Mouse (Mus musculus): ENCODE measurements around the gene Prrt2. TPM values are rescaled to one million over a fixed set of nuclear protein-coding genes. Genes with fewer than 3 reads are reported as not detected.
A peak's percentile ranks its signal among the peaks of the same experiment; 100 is the strongest.

Prrt2 gene
- polyA plus RNA-seq, 1 experiment from 2014 or later: 13.7 TPM

DNA sequence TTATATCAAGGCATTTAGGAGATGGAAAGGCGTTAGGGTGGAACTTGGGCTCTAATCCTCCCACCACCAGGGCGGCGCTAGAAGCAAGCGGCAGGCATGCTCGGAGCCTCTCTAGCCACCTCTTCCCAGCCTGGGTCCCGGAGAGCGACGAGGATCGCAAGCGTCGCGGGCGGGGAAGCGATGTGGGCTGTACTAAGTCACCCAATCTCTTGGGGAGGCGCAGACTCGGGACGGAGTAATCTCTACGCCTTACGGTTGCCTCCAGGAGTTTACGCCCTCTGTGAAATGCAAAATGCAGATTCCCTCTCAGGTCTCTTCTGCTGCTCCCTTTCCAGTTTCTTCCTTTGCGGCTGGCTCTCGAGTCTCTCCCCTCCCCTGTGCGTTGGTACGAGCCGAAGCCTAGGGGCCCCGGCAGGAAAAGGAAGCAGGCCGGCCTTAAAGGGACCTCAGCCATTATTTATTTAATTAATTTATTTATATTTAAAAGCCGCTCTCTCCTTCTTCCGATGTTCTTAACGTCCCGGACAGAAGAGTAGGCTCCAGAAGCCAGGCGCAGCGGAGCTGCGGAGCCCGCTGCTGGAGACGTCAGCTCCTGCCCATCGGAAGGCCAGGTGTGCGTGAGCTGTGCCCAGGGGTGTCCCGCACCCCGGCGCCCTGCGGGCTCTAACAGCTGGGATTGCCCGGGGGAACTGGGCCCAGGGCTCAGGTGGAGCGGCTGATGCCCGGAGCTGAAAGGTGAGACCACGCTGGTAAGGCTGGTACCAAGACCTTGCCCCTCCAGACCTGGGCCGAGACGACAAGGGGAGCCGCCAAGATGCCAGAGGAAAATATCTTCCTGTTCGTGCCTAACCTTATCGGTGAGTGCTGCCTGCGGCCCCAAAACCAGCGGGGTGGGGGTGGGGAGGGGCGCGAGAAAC lies 44.8 kb downstream of the Prrt2 start, which contains the start of gene Cdiptos:
Gene Cdiptos (minus strand): TSS at position 149 of the 917 bp plus-strand sequence.
- Histone ChIP-seq H3K27ac (ENCODE audit: low read depth, low read length) (peak within 1 kb of the TSS; percentile 97), H3K27me3 (replicated peaks; ENCODE audit: control insufficient read depth, insufficient read depth, low read length) (no peaks in the 10 kb centered on the region), H3K4me1 (ENCODE audit: control insufficient read depth, insufficient read depth, low read length) (peaks cover 7% of the 10 kb centered on the region), H3K4me2 (ENCODE audit: low read length) (peak within 1 kb of the TSS; percentile 57), H3K4me3 (ENCODE audit: low read depth, low read length) (peak within 1 kb of the TSS; percentile 100), H3K9ac (ENCODE audit: low read length) (peak within 1 kb of the TSS; percentile 98), H3K9me3 (replicated peaks; ENCODE audit: control insufficient read depth, low read length) (no peaks in the 10 kb centered on the region), H3K36me3 (ENCODE audit: control insufficient read depth, insufficient read depth, low read length) (peaks cover 28% of the 10 kb centered on the region)
- under 1% methylated on average over 55 of the region's 55 CpGs for WGBS
- DNase-seq (ENCODE audit: low spot score) (peak; percentile 98), ATAC-seq (peak; percentile 97)

DNA sequence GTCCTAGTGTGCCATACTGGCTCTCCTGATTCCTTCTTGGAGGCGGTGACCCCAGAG lies 45.3 kb downstream of the Prrt2 start, which contains the start of gene Cdipt:
Gene Cdipt (plus strand): TSS at position 22 of the 57 bp plus-strand sequence.
- Histone ChIP-seq H3K27ac (ENCODE audit: low read depth, low read length) (peak within 1 kb of the TSS; percentile 97), H3K9ac (ENCODE audit: low read length) (peak within 1 kb of the TSS; percentile 98)
- 0% methylated on average over 1 of the region's 1 CpGs for WGBS

DNA sequence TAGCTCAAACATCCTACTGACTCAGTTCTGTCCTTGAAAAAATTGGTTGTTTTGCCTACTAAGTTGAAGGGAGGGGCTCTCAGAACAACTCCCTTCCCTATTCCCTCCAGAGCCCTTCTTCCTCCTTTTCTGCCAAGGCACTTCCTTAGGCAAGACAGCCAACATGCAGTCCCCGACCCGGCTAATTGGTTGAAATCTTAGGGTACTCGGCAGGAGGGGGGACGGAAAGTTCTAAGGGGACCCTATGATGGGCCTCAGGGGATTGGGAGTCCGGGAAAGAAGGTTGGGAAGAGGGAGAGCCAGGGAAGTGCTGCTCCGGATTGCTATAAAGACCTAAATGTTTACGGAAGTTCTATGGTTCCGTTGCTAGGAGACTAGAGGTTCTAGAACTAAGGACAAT lies 45.5 kb downstream of the Prrt2 start:
- 13% methylated on average over 8 of the region's 8 CpGs for WGBS
- peaks cover 7% of the 10 kb centered on the region for H3K4me1 ChIP-seq (ENCODE audit: control insufficient read depth, insufficient read depth, low read length)
- DNase-seq (ENCODE audit: low spot score) (no peak), ATAC-seq (no peak)
- H3K4me3 ChIP-seq (ENCODE audit: low read depth, low read length): peak overlapping the region; percentile 100; the same call in 1 of the 2 replicates
- peak overlapping the region; percentile 57; the same call in 1 of the 2 replicates for H3K4me2 ChIP-seq (ENCODE audit: low read length)
- no peak overlapping the region for H3K27ac ChIP-seq (ENCODE audit: low read depth, low read length)
- H3K36me3 ChIP-seq (ENCODE audit: control insufficient read depth, insufficient read depth, low read length): peaks cover 30% of the 10 kb centered on the region
- no peaks in the 10 kb centered on the region for H3K9me3 ChIP-seq (replicated peaks; ENCODE audit: control insufficient read depth, low read length)
- H3K27me3 ChIP-seq (replicated peaks; ENCODE audit: control insufficient read depth, insufficient read depth, low read length): no peaks in the 10 kb centered on the region
- H3K9ac ChIP-seq (ENCODE audit: low read length): 0 out of 2 replicates have a peak overlapping the region, but pooled peaks have one; percentile 26

More for the DNA sequence above, 45.3 kb downstream of the Prrt2 start, which contains the start of gene Cdipt:
- no peaks in the 10 kb centered on the region for H3K27me3 ChIP-seq (replicated peaks; ENCODE audit: control insufficient read depth, insufficient read depth, low read length)
- H3K4me1 ChIP-seq (ENCODE audit: control insufficient read depth, insufficient read depth, low read length): peaks cover 7% of the 10 kb centered on the region
- ATAC-seq (no peak), DNase-seq (ENCODE audit: low spot score) (no peak)
- H3K4me3 ChIP-seq (ENCODE audit: low read depth, low read length): peak within 1 kb of the TSS; percentile 100
- H3K4me2 ChIP-seq (ENCODE audit: low read length): peak within 1 kb of the TSS; percentile 57
- H3K36me3 ChIP-seq (ENCODE audit: control insufficient read depth, insufficient read depth, low read length): peaks cover 30% of the 10 kb centered on the region
- no peaks in the 10 kb centered on the region for H3K9me3 ChIP-seq (replicated peaks; ENCODE audit: control insufficient read depth, low read length)

Small RNAs within 50 kb of the gene (microRNA-seq; reads per million reads assigned to microRNA genes)
- gene Gm44343: not detected

Other genes starting within 250 kb of the Prrt2 start
- gene Ypel3, start 244.3 kb downstream of the Prrt2 start, polyA plus RNA-seq (2014; fragmentation: Nextera tagmentation; extraction: Ambion mirVana): 206 and 230 TPM in 2 replicates
- gene Tbx6, start 239.7 kb downstream of the Prrt2 start, polyA plus RNA-seq (2014; fragmentation: Nextera tagmentation; extraction: Ambion mirVana): 0.42 and 0.47 TPM in 2 replicates
- gene Ppp4c, start 228.7 kb downstream of the Prrt2 start, polyA plus RNA-seq (2014; fragmentation: Nextera tagmentation; extraction: Ambion mirVana): 231 and 256 TPM in 2 replicates
- 31.3 and 37.4 TPM in 2 replicates for gene Fam57b, start 223.5 kb downstream of the Prrt2 start, polyA plus RNA-seq (2014; fragmentation: Nextera tagmentation; extraction: Ambion mirVana)
- gene 4930451I11Rik, start 189.6 kb downstream of the Prrt2 start, polyA plus RNA-seq (2014; fragmentation: Nextera tagmentation; extraction: Ambion mirVana): not detected in 2 replicates
- 4.9 and 6.7 TPM in 2 replicates for gene Doc2a, start 173.8 kb downstream of the Prrt2 start, polyA plus RNA-seq (2014; fragmentation: Nextera tagmentation; extraction: Ambion mirVana)
- 12.0 and 13.7 TPM in 2 replicates for gene Hirip3, start 159.2 kb downstream of the Prrt2 start, polyA plus RNA-seq (2014; fragmentation: Nextera tagmentation; extraction: Ambion mirVana)
- 91.3 and 104 TPM in 2 replicates for gene Ino80e, start 158.8 kb downstream of the Prrt2 start, polyA plus RNA-seq (2014; fragmentation: Nextera tagmentation; extraction: Ambion mirVana)
- 25.9 and 31.0 TPM in 2 replicates for gene Taok2, start 136.5 kb downstream of the Prrt2 start, polyA plus RNA-seq (2014; fragmentation: Nextera tagmentation; extraction: Ambion mirVana)
- gene Tmem219, start 98.3 kb downstream of the Prrt2 start, polyA plus RNA-seq (2014; fragmentation: Nextera tagmentation; extraction: Ambion mirVana): 34.3 and 44.9 TPM in 2 replicates
- 69.3 and 89.2 TPM in 2 replicates for gene Kctd13, start 92.3 kb downstream of the Prrt2 start, polyA plus RNA-seq (2014; fragmentation: Nextera tagmentation; extraction: Ambion mirVana)
- 4.4 and 6.0 TPM in 2 replicates for gene Asphd1, start 71.6 kb downstream of the Prrt2 start, polyA plus RNA-seq (2014; fragmentation: Nextera tagmentation; extraction: Ambion mirVana)
- 33.8 and 34.6 TPM in 2 replicates for gene Sez6l2, start 70.6 kb downstream of the Prrt2 start, polyA plus RNA-seq (2014; fragmentation: Nextera tagmentation; extraction: Ambion mirVana)
- 92.4 and 96.0 TPM in 2 replicates for gene Cdipt, start 45.3 kb downstream of the Prrt2 start, polyA plus RNA-seq (2014; fragmentation: Nextera tagmentation; extraction: Ambion mirVana)
- gene Cdiptos, start 45.1 kb downstream of the Prrt2 start, polyA plus RNA-seq (2014; fragmentation: Nextera tagmentation; extraction: Ambion mirVana): 0.51 and 1.0 TPM in 2 replicates
- 1.8 and 2.7 TPM in 2 replicates for gene Mvp, start 6.6 kb downstream of the Prrt2 start, polyA plus RNA-seq (2014; fragmentation: Nextera tagmentation; extraction: Ambion mirVana)
- 0.34 and 0.74 TPM in 2 replicates for gene Pagr1b, start 4.7 kb downstream of the Prrt2 start, polyA plus RNA-seq (2014; fragmentation: Nextera tagmentation; extraction: Ambion mirVana)
- 22.3 and 25.1 TPM in 2 replicates for gene Pagr1a, start 3.9 kb downstream of the Prrt2 start, polyA plus RNA-seq (2014; fragmentation: Nextera tagmentation; extraction: Ambion mirVana)
- gene Gm42742, start 114 bp downstream of the Prrt2 start, polyA plus RNA-seq (2014; fragmentation: Nextera tagmentation; extraction: Ambion mirVana): 65.0 and 68.5 TPM in 2 replicates
- gene Maz, start 5.8 kb upstream of the Prrt2 start, polyA plus RNA-seq (2014; fragmentation: Nextera tagmentation; extraction: Ambion mirVana): 53.1 and 54.1 TPM in 2 replicates
- 75.9 and 91.8 TPM in 2 replicates for gene Kif22, start 21.3 kb upstream of the Prrt2 start, polyA plus RNA-seq (2014; fragmentation: Nextera tagmentation; extraction: Ambion mirVana)
- gene Zg16, start 66.1 kb upstream of the Prrt2 start, polyA plus RNA-seq (2014; fragmentation: Nextera tagmentation; extraction: Ambion mirVana): not detected in 2 replicates
- gene AI467606, start 70.1 kb upstream of the Prrt2 start, polyA plus RNA-seq (2014; fragmentation: Nextera tagmentation; extraction: Ambion mirVana): 1.5 and 2.2 TPM in 2 replicates
- 0.66 and 0.91 TPM in 2 replicates for gene Qprt, start 101.0 kb upstream of the Prrt2 start, polyA plus RNA-seq (2014; fragmentation: Nextera tagmentation; extraction: Ambion mirVana)
- gene Spn, start 116.6 kb upstream of the Prrt2 start, polyA plus RNA-seq (2014; fragmentation: Nextera tagmentation; extraction: Ambion mirVana): not detected in 2 replicates
- gene Cd2bp2, start 174.8 kb upstream of the Prrt2 start, polyA plus RNA-seq (2014; fragmentation: Nextera tagmentation; extraction: Ambion mirVana): 73.6 and 78.6 TPM in 2 replicates
- 13.6 and 13.7 TPM in 2 replicates for gene Tbc1d10b, start 187.3 kb upstream of the Prrt2 start, polyA plus RNA-seq (2014; fragmentation: Nextera tagmentation; extraction: Ambion mirVana)
- 4.6 and 5.3 TPM in 2 replicates for gene Mylpf, start 187.7 kb upstream of the Prrt2 start, polyA plus RNA-seq (2014; fragmentation: Nextera tagmentation; extraction: Ambion mirVana)
- 29.4 and 36.7 TPM in 2 replicates for gene Zfp553, start 211.8 kb upstream of the Prrt2 start, polyA plus RNA-seq (2014; fragmentation: Nextera tagmentation; extraction: Ambion mirVana)
- 11.3 and 15.1 TPM in 2 replicates for gene Sept1, start 211.9 kb upstream of the Prrt2 start, polyA plus RNA-seq (2014; fragmentation: Nextera tagmentation; extraction: Ambion mirVana)
- gene Zfp771, start 223.1 kb upstream of the Prrt2 start, polyA plus RNA-seq (2014; fragmentation: Nextera tagmentation; extraction: Ambion mirVana): 53.2 and 57.4 TPM in 2 replicates
- 169 and 219 TPM in 2 replicates for gene Dctpp1, start 239.5 kb upstream of the Prrt2 start, polyA plus RNA-seq (2014; fragmentation: Nextera tagmentation; extraction: Ambion mirVana)

Data from forebrain, embryonic 14.5 days (tissue).